Mouse (Mus musculus): ENCODE measurements around the gene Tmem18.

DNA sequence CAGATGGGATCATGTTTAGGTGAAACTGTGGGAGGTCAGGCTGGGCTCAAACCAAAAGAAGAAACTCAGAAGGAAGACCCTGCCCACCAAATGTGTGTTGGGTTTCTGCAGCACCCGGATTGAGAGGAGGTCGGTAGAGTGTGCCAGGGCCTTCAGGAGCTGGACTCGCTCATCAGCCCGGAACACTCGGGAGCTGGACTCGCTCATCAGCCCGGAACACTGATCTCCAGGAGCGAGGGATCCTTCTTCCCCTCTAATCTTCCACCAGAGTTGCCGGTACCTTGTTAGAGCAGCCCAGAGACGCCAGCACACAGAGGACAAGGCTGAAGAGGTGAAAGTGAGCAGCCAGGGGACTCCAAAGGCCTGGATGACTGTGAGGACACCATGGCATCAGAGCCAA, 2.9 kb upstream of the Tmem18 start:
- TF ChIP-seq CTCF (IDR thresholded peaks at IDR 0.05; ENCODE audit: borderline replicate concordance, extremely low read depth, insufficient read depth, insufficient read length): no peak
- TF ChIP-seq POLR2A (IDR thresholded peaks at IDR 0.05; ENCODE audit: borderline replicate concordance, extremely low read depth, insufficient read depth, insufficient read length, poor library complexity, severe bottlenecking): no peak
